Mouse (Mus musculus) cerebellum, adult 9-11 months (tissue): ENCODE results near the gene Wrap73.

Experiments used
- DNase-seq: peaks from one replicate; pipeline ENCODE4 v3.0.0; 2022

Gene Wrap73

DNA sequence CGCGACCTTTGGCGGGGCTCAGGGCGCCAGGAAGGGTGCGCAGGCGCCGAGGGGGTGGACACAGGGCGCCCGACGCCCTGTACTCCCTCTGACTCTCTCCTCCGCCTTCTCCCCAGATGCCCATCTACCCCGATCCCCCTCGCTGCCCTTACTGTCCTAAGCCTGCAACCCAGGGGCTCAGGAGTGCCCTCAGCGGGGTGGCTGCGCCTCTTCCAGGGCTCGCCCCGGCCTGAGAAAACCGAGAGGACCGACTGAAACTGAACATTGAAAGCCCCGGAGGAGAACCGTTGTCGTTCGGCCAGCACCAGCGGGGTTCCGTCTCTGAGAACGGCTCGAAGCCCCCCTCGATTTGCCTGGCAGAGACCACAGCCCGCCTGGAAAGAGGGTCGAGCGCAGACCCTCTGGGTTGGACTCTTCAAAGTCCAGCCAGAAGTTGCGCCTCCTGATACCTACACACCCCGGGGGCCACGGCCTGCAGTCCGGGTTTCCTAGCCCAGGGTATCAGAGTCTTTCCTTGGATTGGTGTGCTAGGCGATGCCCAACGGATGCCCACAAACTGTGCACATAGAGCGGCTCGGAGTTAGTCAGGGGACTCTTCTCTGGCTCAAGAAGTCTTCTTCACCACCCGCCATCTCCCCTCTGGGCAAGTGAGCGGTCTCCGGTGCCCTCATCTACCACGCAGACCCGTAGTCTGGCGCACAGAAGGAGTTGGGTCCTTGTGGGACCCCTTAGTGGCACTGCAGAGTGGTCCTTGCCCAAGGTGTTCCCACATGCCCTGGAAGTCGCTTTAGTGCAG lies 1.8 kb upstream of the Wrap73 start:
- peak; percentile 63 for DNase-seq

DNA sequence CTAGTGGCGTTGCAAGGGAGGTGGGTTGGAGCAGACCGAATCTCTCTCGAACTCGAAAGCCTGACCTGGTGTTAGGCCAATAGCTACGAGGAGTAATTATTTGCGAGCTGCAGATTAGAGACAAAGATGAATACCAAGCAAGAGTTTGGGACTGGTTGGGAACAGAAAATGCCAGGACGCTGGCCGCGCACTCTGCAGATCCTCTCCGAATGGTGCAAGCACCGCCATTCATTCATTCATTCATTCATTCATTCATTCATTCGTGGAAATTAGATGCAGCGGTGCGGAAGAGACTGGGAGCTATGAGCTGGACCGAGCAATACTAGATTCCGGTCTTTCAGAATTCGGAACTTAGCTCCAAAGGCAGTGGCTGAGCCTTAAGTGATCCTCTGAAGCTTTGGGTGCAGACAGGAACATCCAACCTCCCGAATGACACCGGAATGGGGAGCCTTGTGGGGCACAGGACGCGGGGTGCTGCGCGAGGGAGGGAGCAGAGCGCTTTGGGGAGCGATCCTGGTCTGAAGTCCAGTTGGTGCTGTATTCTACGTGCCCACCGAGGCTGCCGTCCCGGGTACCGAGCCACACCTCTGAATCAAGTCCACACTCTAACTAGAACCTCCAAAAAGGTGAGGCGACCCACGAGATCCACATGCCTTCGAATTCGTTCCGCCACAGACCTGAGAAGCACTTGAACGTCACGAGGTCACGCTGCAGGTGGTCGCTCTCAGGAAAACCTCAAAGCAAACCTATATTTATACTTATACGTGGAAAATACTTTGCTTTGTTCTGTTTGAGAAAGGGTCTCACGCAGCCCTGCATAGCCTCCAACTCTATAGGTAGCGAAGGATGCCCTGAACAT lies 934 bp upstream of the Wrap73 start:
- peak; percentile 58 for DNase-seq

DNA sequence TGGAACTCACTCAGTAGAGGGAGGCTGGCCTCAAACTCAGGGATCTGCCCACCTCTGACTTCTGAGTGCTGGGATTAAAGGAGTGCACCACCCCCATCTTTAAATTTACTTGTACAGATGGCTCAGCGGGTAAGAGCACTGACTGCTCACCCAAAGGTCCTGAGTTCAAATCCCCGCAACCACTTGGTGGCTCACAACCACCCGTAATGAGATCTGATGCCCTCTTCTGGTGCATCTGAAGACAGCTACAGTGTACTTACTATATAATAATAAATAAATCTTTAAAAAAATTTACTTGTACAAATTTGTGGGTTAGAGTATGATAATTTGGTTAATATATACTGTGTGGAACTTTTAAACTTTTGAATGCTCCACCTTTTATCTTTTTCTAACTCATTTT lies 2.5 kb downstream of the Wrap73 start:
- no peak for DNase-seq

DNA sequence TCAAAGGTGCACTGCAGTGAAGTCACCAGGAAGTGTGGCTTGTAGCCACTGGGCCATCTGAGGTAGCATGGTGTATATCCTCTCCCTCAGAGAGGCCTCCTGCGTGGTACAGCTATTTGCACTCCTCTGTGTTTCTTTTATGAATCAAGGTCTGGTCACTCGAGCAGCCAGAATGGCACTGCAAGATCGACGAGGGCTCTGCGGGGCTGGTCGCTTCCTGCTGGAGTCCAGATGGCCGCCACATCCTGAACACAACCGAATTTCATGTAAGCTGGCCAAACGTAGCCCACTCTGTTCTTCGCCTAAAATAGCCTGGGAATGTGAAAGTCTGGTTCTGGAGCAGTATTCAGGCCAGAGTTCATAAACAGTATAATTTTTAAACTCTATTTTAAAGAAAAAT lies 4.2 kb downstream of the Wrap73 start:
- DNase-seq: peak; percentile 82

DNA sequence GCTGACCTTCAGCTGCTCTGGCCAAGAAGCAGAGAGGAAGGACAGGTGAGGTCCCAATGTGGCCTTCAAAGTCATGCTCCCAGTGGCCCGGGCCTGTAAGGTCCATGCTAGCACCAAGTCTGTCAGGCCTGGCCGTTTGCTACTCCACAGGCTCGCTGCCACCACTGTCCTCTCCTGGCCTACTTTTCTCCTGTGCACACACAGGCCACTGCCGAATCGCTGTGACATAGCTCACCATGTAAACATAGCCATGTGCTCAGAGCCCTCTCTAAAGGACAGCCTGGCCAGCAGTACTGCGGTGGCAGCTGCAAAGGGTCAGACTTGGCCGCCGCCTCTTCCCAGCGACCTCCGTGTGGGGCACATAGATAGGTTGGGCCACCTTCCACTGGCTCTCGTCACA lies 11.9 kb downstream of the Wrap73 start:
- no peak for DNase-seq

DNA sequence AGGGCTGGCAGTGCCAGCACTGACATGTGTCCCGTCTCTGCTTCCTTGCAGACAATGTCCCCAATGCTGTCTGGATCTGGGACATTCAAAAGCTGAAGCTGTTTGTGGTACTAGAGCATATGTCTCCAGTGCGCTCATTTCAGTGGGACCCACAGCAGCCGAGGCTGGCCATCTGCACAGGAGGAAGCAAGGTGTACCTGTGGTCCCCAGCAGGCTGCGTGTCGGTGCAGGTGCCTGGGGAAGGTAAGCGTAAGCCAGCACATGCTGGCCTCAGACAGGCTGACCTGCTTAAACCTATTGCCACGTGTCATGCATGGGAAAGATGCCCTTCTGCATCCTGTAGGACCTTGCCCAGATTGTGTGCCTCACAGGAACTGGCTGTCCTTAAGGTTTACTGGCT lies 13.9 kb downstream of the Wrap73 start:
- DNase-seq: no peak

DNA sequence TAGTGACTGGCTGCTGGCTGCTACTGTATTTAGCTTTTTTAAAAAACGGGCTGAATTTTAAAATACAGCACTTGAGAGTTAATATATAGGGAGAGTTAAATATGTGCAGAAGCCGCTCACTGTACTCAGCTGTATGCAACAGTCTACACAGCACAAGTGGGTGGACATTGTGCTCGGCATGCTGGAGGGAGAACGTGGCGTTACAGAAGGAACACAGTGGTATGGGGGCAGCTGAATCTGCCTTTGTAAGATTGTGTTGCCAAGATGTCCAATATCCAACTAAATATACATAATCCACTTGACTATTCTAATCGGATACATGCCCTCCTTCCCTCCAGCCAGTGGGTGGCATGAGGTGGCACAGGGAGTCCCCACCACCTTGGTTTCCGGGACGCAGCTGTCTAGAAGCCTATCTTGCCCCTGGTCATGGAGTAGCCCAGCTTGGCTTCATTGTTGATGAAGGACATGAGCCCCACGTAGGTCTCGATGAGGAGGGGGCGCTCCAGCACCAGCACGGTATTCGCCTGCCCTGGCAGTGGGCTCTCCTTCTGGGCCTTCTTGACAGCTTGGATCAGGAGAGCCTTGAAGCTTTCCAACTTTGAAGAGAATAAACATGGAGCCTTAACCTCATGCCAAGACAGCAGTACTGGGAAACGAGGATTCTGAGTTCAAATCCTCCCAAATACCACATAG lies 15.9 kb downstream of the Wrap73 start:
- peak; percentile 59 for DNase-seq

DNA sequence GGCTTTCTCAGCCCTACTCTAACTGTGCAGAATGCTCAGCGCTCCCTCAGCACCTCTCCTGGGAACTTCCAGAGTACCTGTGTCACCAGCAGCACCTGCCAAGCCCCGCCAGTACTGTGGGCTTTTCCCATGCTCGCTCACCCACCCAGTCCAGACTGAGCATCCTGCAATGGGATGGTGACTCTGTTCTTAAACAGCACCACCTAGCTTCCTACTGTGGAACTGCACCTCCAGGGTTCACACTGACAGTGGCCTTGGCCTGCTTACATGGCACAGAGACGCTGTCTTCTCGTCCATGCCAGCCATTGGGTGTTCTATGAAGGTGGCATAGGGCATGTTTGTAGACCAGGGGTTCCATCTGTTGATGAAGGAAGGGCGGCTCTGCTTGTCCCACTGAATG lies 16.8 kb downstream of the Wrap73 start:
- peak; percentile 87 for DNase-seq

DNA sequence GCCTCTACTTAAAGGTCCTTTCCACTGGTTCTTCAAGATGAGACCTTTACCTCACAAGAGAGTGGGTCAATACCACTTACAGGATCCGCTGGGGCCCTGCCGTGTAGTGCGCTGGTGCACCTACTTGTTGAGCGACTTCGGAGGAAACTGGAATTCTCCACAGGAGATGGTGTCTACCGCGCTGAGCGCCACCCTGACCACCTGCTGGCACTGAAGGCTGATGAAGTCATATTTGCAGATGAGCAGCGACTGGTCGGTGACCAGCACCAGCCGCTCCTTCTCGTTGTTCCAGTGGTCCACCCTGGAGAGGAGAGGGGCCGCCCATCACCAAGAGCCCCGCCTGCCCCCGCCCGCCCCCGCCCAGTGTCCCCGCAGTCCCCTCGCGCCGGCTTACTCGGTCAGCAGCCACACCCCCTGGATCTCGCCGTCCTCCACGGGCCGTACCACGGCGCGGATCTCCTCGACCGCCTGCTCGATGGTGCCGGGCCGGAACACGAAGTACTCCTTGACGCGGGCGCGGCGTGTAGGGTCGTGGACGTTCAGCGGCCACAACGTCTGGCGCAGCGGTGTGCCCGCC lies 17.9 kb downstream of the Wrap73 start:
- peak; percentile 76 for DNase-seq

DNA sequence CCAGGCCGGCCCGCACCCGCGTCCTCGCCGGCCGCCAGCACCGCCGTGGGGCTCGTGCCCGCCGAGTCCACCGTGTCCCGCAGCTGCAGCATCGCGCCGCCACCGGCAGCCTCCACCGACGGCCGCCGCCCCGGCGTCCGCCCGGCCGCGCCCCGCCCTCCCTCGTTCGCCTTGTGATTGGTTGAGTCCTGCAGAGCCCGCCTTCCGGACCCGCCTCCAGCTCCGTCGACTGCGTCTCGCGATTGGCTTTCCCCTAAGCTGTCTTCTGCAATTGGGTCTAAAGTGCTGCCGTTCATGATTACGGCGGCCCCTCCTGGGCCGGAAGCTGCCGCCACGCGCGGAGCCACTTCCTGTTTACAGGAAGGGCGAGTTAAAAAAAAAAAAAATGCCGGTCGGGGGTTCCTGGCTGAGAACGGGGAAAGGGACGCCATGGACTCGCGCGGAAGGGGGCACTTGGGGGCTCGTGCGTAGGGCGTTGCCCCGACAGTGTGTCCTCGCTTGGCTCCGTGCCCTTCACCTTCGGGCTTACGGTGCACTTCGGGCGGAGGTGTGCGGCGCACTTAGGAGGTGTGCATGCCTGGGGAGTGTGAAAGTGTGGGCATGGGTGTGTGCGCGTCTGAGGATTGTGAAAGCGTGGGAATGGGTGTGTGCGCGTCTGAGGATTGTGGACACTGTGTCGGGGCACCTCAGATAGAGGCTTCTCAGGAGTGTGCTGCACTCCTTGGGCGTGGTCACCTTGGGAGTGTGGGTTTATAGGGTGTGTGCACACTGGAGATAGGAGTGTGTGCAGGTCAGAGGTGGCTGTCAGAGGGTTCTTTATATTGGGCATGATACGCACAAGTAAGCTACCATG lies 18.6 kb downstream of the Wrap73 start, which contains the start of gene Tprgl:
TSS of gene Tprgl (minus strand) at position 129 of the 853 bp plus-strand sequence.
- DNase-seq: peak; percentile 97

DNA sequence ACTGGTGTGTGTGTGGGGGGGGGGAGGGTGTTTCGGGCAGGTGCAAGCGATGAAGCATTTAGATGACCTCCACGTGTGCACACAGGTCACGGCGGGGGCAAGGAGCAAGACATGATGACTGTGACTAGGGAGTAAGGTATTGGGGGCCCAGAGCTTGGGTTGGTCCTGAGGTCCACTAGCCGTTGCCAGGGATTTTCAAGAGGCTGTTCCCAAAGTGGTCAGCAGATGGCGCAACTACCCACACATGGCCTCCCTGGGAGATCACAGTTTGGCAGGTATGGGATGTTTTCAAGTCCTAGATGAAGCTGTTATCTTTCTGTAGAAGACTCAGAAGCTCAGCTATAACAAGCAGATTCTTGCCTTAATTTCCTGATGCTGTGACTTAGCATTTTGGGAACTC lies 21.1 kb downstream of the Wrap73 start:
- DNase-seq: peak; percentile 73

DNA sequence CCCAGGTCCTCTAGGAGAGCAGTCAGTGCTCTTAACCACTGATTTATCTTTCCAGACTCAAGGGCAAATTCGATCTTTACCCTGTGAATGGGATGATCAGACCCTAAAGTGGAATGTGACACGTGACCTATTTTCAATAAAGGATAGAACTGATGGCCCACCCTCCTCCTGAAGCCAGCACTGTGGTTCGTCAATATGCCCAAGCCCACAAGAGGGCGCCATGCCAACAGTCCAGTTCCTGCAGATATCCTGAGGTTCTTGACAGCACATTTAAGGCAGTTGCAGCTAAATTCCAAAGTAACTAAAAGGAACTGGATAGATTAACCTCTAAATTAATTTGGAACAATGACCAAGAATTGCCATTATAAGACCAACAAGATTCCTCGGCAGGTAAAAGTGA lies 24.9 kb downstream of the Wrap73 start:
- DNase-seq: no peak

DNA sequence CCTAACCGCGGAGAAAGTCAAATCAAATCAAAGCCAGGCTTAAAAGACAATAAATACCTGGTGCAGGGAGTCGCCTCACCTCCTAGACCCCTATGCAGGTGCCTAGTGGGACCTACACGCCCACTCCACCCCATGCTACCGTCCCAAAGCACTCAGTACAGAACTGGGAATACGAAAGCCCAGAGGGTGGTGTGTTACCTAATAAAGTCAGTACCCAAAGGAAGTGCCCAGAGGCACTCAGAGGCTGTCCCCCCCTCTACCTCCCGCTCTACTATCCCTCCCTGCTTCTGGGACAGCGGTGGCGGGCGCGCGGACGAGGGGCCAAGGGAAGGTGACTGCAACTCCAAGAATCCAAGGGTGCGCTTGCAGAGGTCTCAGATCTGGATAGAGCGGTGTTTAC lies 27.8 kb downstream of the Wrap73 start:
- DNase-seq: no peak

DNA sequence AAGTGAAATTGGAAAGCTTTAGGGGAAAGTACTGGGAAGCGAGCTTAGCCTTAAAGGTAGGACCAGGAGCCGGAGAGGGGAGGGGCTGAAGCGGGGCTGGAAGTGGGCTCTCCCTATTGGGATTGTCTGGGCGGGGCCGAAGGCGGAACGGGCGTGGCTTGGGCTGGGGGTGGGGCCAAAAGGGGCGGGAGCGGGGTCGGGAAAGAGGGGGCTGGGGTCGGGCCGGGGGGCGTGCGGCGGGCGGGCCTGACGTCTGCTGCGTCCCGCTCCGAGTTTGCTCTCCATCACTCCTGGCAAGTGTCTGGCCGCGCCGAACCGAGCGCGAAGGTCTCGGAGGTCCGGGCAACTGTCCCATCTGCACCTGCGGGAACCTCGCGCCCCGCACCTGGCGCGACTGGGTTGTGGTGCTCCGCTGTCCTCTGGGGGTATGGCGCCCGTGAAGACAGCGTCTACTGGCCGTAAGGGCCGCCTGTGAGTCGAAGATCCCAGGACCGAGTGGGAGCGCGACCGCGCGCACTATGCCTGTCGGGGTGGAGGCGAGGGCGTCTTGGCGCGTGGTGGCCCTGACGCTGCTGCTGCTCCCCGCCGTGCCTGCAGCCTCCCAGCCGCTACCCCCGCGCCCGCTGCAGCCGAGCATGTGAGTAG lies 28.5 kb downstream of the Wrap73 start, which contains the start of gene Megf6:
TSS of gene Megf6 (plus strand) at position 225 of the 645 bp plus-strand sequence.
- no peak for DNase-seq

DNA sequence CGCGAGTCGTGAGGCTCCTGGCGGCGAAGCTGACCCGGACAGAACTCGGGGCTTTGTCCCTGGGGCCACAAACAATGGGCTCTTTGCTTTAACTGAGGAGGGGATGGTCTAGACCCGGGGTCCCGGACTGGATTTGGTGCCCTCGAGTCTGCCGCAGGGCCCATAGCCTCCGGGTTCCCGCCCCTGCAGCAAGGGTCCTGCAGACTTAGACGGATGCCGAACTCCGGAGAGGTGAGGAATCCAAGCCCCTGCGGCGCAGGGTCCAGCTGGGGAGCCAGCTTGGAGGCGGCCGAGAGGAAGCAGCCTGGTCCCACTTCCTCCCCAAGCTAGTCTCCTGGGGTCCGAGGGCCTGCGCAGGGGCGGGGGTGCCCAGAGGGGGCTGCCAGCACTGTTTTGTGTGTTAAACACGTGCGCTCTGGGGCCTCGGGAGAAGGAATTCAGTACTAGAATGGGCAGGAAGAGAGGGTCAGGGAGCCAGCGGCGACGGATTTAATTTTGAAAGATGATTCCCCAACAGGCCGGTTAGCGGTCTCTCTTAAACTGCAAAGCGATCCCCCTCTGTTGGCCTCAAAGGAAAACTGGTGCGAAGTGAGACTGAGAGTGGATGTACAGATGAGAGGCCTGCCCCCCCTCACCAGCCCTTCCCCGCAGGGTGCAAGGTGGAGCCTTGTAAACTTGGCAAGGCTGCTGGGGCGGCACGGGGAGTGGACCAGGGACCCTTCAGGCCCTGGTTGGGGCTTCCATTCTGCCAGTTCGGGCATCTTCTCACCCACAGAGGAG lies 29.2 kb downstream of the Wrap73 start:
- no peak for DNase-seq

DNA sequence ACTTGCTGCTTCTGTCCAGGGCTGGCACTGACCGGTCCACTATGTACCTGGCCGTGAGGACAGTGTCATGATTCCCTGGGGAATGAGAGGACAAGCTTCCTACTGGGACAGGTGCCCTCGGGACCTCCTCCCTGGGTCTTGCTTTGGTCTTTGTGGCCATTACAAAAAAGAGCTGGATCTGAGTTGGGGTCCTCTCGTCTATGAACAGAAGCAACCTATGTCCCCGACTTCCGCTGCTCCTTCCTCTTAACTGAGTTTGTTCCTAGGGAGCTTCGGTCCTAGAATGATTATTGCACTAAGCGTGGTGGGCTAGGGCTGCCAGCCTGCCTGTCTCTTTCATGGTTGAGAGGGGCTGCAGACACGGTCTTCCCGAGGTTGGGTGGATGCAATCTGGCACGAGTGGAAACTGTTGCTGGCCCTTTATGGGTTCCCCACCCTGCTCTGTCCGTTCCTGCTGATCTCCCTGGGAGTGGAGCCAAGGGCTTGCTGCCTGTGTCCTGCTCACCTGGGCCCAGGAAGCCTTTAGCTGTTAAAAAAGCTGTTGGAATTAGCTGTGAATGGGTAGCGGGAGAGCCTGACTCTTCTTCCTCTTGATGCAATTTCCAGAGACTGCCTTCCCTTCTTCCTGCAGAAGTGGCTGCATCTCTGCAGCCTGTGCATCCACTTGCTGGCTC lies 29.9 kb downstream of the Wrap73 start:
- DNase-seq: no peak

DNA sequence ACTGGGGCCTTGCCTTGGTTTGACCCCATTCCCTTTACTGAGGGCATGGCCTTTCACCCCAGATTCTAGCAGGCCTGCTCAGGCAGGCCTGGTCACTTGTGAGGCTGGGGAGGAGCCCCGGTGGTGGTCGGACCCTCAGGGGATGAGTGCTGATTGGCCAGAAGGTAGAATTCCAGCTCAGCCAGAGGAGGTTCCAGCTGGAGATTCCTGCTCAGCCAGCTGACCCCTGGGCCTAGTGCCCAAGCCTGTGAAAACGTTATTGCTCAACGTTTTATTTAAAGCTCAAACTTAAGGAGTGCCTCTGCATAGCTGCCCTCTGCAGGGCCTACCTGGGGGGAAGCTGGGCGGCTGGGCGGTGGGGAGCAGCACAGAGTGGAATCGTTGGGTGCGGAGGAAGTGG lies 35.1 kb downstream of the Wrap73 start:
- DNase-seq: no peak

DNA sequence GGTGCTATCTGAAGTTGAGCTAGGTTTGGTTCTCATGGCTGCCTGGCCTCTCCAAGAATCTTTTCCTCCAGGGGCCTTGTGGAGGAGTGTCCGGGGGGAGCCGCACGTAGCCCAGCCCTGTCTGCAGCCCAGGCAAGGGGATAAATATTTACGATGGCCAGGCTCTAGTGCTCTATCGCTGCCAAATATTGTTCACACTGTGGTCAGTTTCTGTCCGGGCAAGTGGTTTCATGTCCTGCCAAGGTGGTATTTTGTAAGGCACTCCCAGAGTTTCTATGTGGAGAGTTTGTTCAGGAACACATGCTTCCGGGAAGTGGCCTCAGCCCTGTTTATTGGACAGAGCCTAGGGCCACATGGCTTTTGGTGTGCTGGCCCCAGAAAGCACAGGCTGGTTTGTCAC lies 38.8 kb downstream of the Wrap73 start:
- no peak for DNase-seq

DNA sequence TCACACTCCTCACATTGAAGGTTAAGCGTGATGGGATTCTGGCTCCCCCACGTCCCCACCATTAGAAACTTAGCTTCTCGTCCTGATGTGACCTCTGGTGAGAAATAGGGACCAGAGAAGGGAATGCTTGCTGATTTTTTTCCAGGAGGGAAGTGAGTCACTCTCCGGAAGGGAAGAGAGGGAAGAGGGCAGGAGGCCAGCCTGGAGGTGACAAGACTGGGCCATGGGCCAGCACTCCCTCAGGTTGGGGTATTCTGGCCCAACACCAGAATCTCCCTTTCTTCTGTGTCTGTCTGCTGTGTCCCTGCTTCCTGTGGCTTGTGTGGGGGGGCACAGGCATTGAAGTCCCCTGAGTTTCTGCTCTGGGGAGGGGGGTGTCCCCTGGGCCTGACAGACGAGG lies 41.4 kb downstream of the Wrap73 start:
- DNase-seq: no peak

DNA sequence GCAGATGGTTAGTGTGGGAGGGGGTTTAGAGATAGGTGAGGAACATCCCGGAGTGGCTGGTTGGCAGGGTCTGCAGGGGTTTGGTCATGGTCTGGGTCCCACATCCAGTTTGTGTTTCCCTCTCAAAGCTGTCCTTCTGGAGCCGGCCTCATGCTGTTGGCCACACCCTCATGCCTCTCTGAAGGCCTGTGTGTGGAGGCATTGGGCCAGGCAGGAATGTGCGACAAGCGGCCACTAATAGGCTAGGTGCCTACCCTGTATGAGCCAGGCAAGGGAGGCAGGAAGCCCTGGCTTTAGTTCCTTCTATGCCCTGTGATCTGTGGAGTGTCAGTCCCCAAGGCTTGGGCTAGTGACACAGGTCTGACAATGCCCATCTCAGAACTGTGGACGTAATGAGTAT lies 42.8 kb downstream of the Wrap73 start:
- DNase-seq: no peak
